In the genomic region with DNA sequence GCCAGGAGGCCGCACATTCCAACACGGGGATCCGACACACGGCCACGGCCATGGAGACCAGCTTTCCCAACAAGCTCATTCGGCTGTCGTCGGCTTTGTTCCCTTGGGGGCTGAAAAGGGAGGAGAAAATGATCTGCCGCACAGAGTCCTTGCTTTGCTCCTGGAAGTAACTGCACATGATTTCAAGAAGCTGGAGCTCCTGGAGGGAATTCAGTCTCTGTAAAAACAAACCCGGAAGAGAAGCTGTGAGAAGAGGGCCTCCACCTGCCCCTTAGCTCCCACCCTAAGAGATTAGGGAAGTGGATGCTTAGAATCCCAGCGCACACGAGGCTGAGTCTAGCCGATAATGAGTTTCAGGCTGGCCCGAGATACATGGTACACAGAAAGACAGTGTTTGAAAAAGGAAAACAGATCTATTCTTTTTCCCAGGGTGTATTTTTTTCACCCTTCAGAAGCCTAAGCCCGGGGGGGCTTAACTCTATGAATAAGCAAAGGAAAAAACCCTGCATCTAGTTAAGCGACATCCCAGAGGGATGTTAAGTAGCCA, we compare ENCODE assay signal across 8 mouse cellular contexts. TPM values are rescaled to one million over a fixed set of nuclear protein-coding genes. Genes with fewer than 3 reads are reported as not detected.
A peak's percentile ranks its signal among the peaks of the same experiment; 100 is the strongest.
DNase-seq lines count a peak whose midpoint lies in the region; ATAC-seq lines count a peak whose summit lies in the region.

No protein-coding gene starts in this region.

- H3K4me1 ChIP-seq in kidney, embryonic 15.5 days = peaks cover 29% of the 10 kb centered on the region
- H3K4me1 ChIP-seq in hindbrain, embryonic 14.5 days (replicated peaks; ENCODE audit: control insufficient read depth, insufficient read depth, low read length) = peaks cover 17% of the 10 kb centered on the region
- H3K4me1 ChIP-seq in midbrain, embryonic 14.5 days (ENCODE audit: control insufficient read depth, insufficient read depth, low read length) = peaks cover 17% of the 10 kb centered on the region

- peak overlapping the region; percentile 94 for H3K9ac ChIP-seq in kidney, embryonic 15.5 days
- peak overlapping the region; percentile 95 for H3K9ac ChIP-seq in hindbrain, embryonic 14.5 days
- peak overlapping the region; percentile 97 for H3K9ac ChIP-seq in midbrain, embryonic 14.5 days (replicated peaks; ENCODE audit: low read length)

- no peak for ATAC-seq in kidney, embryonic 15.5 days (replicated peaks; ENCODE audit: low FRiP score)
- peak; percentile 46 for ATAC-seq in common myeloid progenitor, adult 5-6 weeks (replicated peaks; ENCODE audit: low read depth, poor library complexity, severe bottlenecking)
- no peak for ATAC-seq in hindbrain, embryonic 14.5 days (ENCODE audit: low FRiP score)
- no peak for ATAC-seq in midbrain, embryonic 14.5 days (ENCODE audit: low FRiP score, low TSS enrichment)

- no peaks in the 10 kb centered on the region for H3K9me3 ChIP-seq in kidney, embryonic 15.5 days (replicated peaks)
- no peaks in the 10 kb centered on the region for H3K9me3 ChIP-seq in hindbrain, embryonic 14.5 days (ENCODE audit: control insufficient read depth, low read length)
- H3K9me3 ChIP-seq in midbrain, embryonic 14.5 days (ENCODE audit: control insufficient read depth, low read length) = no peaks in the 10 kb centered on the region

- DNase-seq in kidney, postnatal 36 days = no peak
- DNase-seq in hindbrain, embryonic 14.5 days (ENCODE audit: low spot score) = no peak
- peak; percentile 68 for DNase-seq in midbrain, embryonic 14.5 days
- no peak for DNase-seq in spleen, adult 12 weeks (ENCODE audit: low spot score)
- DNase-seq in ovary, adult 18-20 months (ENCODE audit: low spot score) = no peak
- no peak for DNase-seq in kidney, postnatal 25 days

- H3K27me3 ChIP-seq in kidney, embryonic 15.5 days = no peaks in the 10 kb centered on the region
- no peaks in the 10 kb centered on the region for H3K27me3 ChIP-seq in hindbrain, embryonic 14.5 days (ENCODE audit: control insufficient read depth, insufficient read depth, low read length)
- H3K27me3 ChIP-seq in midbrain, embryonic 14.5 days (ENCODE audit: control insufficient read depth, insufficient read depth, low read length) = no peaks in the 10 kb centered on the region

- H3K4me2 ChIP-seq in kidney, embryonic 15.5 days = peak overlapping the region; percentile 91
- H3K4me2 ChIP-seq in hindbrain, embryonic 14.5 days (replicated peaks) = peak overlapping the region; percentile 79
- H3K4me2 ChIP-seq in midbrain, embryonic 14.5 days (ENCODE audit: low read length) = peak overlapping the region; percentile 88

- H3K27ac ChIP-seq in kidney, embryonic 15.5 days = peak overlapping the region; percentile 94
- peak overlapping the region; percentile 97 for H3K27ac ChIP-seq in hindbrain, embryonic 14.5 days
- H3K27ac ChIP-seq in midbrain, embryonic 14.5 days (replicated peaks; ENCODE audit: low read depth, low read length) = peak overlapping the region; percentile 96

- WGBS in kidney, embryonic 15.5 days = 1% methylated on average over 16 of the region's 16 CpGs
- 2% methylated on average over 16 of the region's 16 CpGs for WGBS in hindbrain, embryonic 14.5 days
- 1% methylated on average over 16 of the region's 16 CpGs for WGBS in midbrain, embryonic 14.5 days

- peak overlapping the region; percentile 95 for H3K4me3 ChIP-seq in kidney, embryonic 15.5 days (replicated peaks)
- peak overlapping the region; percentile 67 for H3K4me3 ChIP-seq in hindbrain, embryonic 14.5 days (replicated peaks; ENCODE audit: low read length)
- H3K4me3 ChIP-seq in midbrain, embryonic 14.5 days (replicated peaks; ENCODE audit: low read depth, low read length) = peak overlapping the region; percentile 87

- H3K36me3 ChIP-seq in kidney, embryonic 15.5 days = peaks cover 75% of the 10 kb centered on the region
- peaks cover 67% of the 10 kb centered on the region for H3K36me3 ChIP-seq in hindbrain, embryonic 14.5 days (replicated peaks; ENCODE audit: control insufficient read depth, insufficient read depth)
- H3K36me3 ChIP-seq in midbrain, embryonic 14.5 days (ENCODE audit: control insufficient read depth, insufficient read depth, low read length) = peaks cover 61% of the 10 kb centered on the region

RNA-seq across cellular contexts. Expression of gene E130309D02Rik, which starts 0.9 kb away (rescaled TPM):
- 39.9 and 43.6 TPM in 2 replicates for polyA plus RNA-seq in kidney, embryonic 15.5 days (2015; fragmentation: Nextera tagmentation; extraction: Ambion mirVana)
- total RNA-seq in common myeloid progenitor, adult 5-6 weeks (2017) = 13.7 and 22.0 TPM in 2 replicates
- polyA plus RNA-seq in hindbrain, embryonic 14.5 days (2014; fragmentation: Nextera tagmentation; extraction: Ambion mirVana) = 24.6 and 25.4 TPM in 2 replicates
- polyA plus RNA-seq in midbrain, embryonic 14.5 days (2014; fragmentation: Nextera tagmentation; extraction: Ambion mirVana) = 30.0 and 30.8 TPM in 2 replicates

RNA-seq across cellular contexts. Expression of gene Zdhhc4, which starts 14.8 kb away (rescaled TPM):
- 74.3 and 76.4 TPM in 2 replicates for polyA plus RNA-seq in kidney, embryonic 15.5 days (2015; fragmentation: Nextera tagmentation; extraction: Ambion mirVana)
- total RNA-seq in common myeloid progenitor, adult 5-6 weeks (2017) = 35.8 and 36.3 TPM in 2 replicates
- polyA plus RNA-seq in hindbrain, embryonic 14.5 days (2014; fragmentation: Nextera tagmentation; extraction: Ambion mirVana) = 72.2 and 78.1 TPM in 2 replicates
- 75.1 and 84.3 TPM in 2 replicates for polyA plus RNA-seq in midbrain, embryonic 14.5 days (2014; fragmentation: Nextera tagmentation; extraction: Ambion mirVana)

RNA-seq across cellular contexts. Expression of gene Zfp853, which starts 20.8 kb away (rescaled TPM):
- 0.08 TPM in 2 replicates for polyA plus RNA-seq in kidney, embryonic 15.5 days (2015; fragmentation: Nextera tagmentation; extraction: Ambion mirVana)
- total RNA-seq in common myeloid progenitor, adult 5-6 weeks (2017) = not detected in 2 replicates
- polyA plus RNA-seq in hindbrain, embryonic 14.5 days (2014; fragmentation: Nextera tagmentation; extraction: Ambion mirVana) = 0.23 and 0.43 TPM in 2 replicates
- 0.13 TPM in 1 of 2 replicates, not detected in the other for polyA plus RNA-seq in midbrain, embryonic 14.5 days (2014; fragmentation: Nextera tagmentation; extraction: Ambion mirVana)

RNA-seq across cellular contexts. Expression of gene Grid2ip, which starts 42.9 kb away (rescaled TPM):
- polyA plus RNA-seq in kidney, embryonic 15.5 days (2015; fragmentation: Nextera tagmentation; extraction: Ambion mirVana) = 0.14 TPM in 1 of 2 replicates, not detected in the other
- total RNA-seq in common myeloid progenitor, adult 5-6 weeks (2017) = not detected in 2 replicates
- 0.25 and 0.60 TPM in 2 replicates for polyA plus RNA-seq in hindbrain, embryonic 14.5 days (2014; fragmentation: Nextera tagmentation; extraction: Ambion mirVana)
- 0.29 and 0.31 TPM in 2 replicates for polyA plus RNA-seq in midbrain, embryonic 14.5 days (2014; fragmentation: Nextera tagmentation; extraction: Ambion mirVana)

RNA-seq across cellular contexts. Expression of gene Zfp316, which starts 44.4 kb away (rescaled TPM):
- polyA plus RNA-seq in kidney, embryonic 15.5 days (2015; fragmentation: Nextera tagmentation; extraction: Ambion mirVana) = 3.2 and 3.3 TPM in 2 replicates
- total RNA-seq in common myeloid progenitor, adult 5-6 weeks (2017) = 3.9 and 4.2 TPM in 2 replicates
- polyA plus RNA-seq in hindbrain, embryonic 14.5 days (2014; fragmentation: Nextera tagmentation; extraction: Ambion mirVana) = 5.5 and 6.4 TPM in 2 replicates
- 6.9 and 7.8 TPM in 2 replicates for polyA plus RNA-seq in midbrain, embryonic 14.5 days (2014; fragmentation: Nextera tagmentation; extraction: Ambion mirVana)
